Mouse (Mus musculus): ENCODE data around the gene Lman2.
A peak's percentile ranks its signal among the peaks of the same experiment; 100 is the strongest.

The Lman2 gene

DNA sequence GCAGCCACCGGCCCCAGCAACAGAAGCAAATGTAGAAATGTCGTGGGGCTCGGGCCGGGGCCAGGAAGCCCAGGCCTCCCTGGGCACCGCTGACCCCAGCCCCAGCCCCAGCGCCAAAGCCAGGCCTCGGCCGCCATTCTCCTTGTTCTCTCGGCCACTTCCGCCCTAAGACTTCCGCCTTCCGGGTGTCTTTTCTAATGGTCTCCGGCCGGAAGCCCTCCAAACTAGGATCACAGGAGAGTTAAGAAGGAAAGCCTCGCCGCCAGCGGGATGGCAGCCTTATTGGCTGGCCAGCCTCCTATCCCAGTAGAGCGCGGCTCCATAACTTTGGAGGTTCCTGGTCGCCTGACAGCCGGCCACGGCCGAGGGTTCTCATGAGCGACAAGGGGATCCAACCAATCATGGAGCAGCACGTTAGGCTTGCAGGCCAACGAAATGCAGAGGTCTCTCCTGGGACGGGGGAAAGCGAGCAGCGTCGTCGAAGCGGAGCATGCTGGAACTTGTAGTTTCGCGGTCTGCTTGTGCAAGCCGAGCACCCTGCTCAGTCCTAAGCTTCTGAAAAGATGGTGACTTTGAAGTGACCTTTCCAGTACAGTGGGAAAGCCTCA lies at the start of gene Lman2:
Lman2 (minus strand) TSS at position 331 of the 608 bp plus-strand sequence.
- peak; percentile 100 for DNase-seq (ENCODE audit: low read depth, low spot score)

DNA sequence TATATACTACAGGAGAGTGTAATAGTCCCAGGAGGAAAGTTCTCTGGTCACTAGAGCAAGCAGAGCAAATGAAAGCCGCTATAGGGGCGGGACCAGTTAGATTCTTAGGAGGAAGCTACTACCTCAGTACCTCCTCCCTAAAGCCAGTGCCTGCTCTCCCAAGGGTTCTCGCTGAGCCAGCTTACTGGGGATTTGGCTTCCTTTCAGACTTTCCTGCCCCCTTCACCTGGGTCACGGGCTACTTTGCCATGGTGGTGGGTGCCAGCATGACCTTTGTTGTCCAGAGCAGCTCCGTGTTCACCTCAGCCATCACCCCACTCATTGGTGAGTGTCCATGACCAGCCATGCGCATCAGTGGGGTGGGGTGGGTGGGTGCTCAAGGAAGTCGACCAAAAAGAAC lies 49.2 kb upstream of the Lman2 start:
- DNase-seq (ENCODE audit: low read depth, low spot score) = no peak

DNA sequence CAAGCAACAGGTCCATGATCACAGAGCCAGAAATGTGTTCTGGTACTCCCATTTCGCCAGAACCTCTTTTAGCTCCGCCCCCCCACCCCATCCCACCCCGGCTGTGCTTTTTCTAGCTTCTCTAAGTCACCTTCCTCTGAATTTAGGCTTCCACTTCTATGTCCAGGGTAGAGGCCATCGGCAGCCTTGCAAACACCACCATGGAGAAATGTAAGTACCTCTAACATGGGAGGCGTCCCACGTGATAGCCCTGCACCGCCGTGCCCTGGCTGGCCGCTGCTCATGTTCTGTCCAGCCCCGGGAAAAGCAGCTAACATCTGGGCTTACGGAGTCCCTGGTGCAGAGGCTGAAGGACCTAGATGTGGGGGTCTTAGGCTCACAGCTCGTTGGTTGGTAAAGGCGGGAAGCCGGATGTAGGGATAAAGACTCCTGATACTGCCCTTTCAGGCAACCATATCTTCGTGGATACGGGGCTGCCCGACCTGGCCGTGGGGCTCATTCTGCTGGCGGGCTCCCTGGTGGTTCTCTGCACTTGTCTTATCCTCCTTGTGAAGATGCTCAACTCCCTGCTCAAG lies 46.0 kb upstream of the Lman2 start:
- DNase-seq (ENCODE audit: low read depth, low spot score) = no peak

DNA sequence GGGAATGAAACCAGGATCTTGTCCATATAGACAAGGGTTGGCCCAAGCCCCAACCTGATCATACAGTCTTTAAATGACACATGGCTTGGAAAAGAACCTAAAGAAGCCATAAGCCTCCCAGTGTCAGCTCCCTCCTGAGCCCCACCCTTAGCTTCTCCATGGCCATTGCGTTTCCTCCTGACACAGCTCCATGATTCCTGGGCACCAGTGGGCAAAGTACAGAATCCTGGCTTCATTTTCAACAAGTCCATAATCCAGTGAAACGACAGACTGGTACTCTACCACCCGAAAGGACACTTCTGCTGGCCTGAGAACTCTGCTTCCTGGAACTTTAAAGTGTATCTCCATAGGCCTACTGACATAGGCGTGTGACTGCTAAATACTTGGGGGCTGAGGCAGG lies 44.8 kb upstream of the Lman2 start:
- no peak for DNase-seq (ENCODE audit: low read depth, low spot score)

DNA sequence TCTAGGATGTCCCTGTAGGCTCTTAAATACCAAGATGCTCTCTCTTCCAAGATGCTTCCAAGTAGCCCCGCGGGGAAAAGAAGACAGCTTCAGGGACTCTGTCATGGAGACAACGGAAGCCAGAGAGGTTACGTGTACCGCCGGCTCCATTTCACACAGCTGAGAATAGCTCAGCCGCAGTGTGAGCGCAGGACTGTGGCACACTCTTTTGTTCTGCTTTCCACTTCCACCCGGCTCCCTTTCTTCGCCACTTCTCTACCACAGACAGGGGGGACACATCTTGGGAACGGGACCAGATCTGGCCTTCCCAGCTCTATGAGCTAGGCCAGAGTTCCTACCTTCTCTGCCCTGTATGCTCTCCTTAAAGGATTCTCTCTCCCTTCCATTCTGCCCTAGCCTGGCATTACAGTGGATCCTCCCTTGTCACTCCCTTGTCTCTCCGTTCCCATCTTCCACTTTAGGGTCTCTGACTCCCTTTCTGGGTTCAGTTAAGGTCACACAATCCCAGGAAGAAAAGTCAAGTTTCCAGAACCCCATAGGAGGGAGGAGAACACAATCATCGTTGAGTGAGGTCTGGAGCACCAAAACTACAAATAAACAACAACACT lies 43.3 kb upstream of the Lman2 start:
- no peak for DNase-seq (ENCODE audit: low read depth, low spot score)

DNA sequence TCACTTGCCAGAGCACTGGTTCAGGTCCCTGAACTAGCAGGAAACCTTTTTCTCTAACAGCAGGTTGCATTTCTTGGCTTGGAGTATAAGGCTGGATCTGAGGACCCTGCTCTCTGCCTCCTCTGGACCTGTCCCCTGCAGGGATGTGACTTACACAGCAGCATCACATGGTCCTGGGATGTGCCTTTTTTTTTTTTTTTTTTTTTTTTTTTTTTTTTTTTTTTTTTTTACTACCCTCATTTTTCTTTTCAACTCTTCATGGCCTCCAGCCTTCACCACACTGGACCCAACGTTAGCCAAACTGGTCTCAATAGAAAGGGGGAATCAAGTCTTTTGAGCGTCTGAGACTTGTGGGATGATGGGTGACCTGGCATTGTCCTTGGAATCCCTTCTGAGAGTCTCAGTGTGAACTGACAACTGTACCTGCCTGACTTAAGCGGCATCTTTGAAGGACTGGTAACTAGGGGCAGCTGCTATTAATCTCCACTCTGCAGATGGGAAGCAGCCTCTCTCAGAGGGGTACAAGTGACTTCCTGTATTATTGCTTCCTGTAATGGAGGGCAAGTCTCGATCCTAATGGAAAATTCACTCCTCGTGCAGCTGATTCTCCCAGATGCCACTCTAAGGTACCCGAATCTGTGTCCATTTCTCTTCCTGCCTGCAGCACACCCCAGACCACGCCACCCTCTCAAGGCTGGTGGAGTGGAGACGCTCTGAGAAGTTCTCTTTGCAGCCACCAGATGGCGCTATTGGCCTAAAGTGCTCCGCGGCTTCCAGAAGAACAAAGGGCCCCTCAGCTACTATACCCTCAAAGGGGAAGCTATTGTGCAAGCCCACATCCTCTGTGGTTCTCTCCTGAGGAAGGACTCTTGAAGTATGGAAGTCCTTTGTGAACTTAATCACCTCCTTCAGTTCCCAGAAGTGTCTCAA lies 42.5 kb upstream of the Lman2 start:
- peak; percentile 78 for DNase-seq (ENCODE audit: low read depth, low spot score)

DNA sequence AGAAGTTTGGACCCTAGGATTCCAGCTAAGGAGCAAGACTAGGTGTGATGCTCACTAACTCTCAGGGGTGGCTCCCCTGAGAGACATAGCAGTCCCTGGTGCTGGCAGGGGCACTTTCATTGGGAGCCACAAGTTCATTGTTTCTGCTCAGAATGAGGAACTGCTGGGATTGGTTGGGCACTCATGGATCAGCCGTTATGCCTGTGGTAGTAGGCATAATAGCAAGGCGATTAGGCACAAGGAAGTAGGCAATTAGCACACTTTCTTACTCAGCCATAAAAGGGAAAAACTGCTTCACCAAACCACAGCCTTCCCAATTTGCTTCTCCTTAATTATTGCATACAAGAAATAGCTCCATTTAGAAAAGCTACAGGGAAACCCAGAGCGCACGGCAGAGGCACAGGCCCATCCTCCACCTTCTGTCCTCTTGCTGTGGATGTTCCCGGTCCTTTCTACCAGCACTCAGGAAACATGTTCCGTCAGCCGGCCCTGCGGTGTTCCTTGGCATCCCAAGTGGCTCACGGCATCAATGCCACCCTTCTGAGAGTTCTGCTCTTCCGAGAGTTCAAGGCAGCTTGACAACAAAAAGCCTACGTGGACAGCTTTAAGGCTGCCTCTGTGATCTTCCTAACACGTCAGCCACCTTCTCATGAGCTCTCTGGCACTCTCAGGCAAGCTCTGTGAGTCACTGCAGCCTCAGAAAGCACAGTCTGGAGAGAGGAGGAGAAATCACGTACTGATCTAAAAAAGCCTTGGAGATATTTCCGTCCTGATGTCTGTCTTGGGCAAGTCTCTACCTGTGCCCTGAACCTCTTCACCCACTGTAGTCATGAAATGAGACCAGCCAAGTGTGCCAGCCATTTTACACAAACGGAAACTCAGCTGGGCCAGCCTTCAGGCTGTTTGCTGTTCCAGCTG lies 41.6 kb upstream of the Lman2 start:
- no peak for DNase-seq (ENCODE audit: low read depth, low spot score)

DNA sequence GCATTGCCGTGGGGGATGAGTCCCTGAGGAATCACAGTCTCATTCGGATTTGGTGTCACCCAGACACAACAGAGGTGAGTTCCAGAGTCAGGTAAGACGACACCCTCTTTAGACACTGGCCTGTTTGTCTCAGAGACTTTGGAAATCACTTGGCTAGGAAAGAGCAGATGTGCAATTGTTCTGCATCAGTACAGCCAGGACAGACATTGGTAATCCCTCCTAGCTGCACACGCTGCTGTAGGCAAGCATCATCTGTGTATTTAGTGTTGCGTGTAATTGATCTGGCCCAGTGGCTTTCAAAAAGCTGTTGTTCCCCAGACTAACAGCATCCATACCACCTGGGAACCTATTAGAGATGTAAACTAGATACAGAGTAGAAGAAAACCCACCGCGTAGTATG lies 40.7 kb upstream of the Lman2 start:
- no peak for DNase-seq (ENCODE audit: low read depth, low spot score)

DNA sequence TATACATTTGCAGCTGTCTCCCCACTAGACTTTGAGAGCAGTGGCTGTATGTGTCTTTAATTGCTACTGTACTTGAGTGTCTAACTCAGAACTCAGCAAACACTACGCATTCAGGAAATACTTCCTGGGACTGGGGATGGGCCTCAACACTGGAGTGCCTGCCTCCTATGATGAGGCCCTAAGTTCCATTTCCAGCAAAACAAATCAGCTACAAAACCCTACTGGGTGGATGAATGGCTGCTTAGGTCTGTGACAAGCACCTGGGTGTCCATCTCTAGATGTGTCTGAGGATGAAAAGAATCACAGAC lies 37.4 kb upstream of the Lman2 start:
- no peak for DNase-seq (ENCODE audit: low read depth, low spot score)

DNA sequence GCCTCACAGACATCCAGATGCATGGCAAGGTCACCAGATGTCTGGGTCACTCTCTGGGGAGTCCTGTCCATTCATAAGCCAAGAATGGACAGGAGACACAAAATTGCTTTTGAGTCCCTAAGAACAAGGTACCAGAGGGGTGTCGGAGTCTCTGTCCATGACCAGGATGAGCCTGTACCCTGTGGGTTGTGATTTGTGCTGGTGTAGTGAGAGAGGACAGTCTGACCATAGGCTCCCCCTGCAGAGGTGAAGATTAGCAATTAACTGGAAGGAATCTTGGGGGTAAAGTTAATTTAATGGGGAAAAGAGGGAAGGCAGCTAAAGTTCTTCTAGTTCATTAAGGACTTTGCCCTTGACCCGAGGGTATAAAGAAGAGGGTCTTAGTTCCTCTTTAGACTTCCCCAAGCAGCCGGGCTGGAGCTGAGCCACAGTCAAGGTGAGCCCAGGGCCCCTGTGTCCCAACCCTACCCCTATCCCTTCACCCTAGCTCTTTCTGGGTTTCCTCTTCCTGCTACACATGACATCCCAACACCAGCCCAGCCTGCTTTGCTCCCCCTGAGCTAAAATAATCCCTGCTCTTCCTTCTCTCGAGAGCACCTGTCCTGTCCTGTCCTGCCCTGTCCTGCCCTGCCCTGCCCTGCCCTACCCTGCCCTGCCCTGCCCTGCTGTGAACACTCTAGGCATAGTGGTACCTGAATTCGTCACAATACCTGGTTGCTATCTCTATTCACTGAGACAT lies 36.9 kb upstream of the Lman2 start:
- DNase-seq (ENCODE audit: low read depth, low spot score) = no peak

DNA sequence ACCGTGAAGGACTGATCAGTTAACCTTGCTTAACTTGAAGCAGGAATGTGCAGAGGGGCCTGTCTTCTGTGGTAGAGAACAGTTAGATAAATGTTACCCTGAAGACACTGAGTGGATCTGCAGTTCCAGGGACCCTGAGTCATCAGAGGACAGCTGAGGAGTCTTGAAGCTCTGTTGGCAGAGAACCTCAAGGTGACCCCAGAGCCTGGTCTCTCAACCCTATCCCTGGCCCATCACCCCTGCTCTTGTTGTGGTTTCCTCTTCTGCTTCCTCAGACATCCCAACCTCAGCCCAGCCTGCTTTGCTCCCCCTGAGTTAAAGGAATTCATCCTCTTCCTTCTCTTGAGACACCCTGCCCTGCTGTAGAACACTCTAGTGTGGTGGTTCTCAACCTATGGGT lies 35.5 kb upstream of the Lman2 start, which contains the start of gene Slc34a1:
Slc34a1 (plus strand) TSS at position 100 of the 400 bp plus-strand sequence.
- DNase-seq (ENCODE audit: low read depth, low spot score) = no peak

DNA sequence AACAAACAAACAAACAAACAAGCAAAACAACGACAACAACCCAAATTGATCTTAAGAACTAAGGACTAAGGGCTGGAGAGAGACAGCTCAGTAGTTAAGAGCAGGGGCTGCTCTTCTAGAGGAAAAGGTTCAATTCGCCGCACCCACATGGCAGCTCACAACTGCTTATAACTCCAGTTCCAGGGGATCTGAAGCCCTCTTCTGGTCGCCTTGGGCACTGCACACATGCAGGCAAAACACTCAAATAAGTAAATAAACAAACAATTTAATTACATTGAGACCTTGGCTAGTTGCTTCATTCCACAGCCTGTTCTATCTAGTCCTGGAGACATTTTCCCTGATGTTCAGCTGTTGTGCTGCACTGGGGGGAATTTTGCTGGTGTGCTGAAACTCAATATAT lies 30.4 kb upstream of the Lman2 start:
- DNase-seq (ENCODE audit: low read depth, low spot score) = peak; percentile 83

DNA sequence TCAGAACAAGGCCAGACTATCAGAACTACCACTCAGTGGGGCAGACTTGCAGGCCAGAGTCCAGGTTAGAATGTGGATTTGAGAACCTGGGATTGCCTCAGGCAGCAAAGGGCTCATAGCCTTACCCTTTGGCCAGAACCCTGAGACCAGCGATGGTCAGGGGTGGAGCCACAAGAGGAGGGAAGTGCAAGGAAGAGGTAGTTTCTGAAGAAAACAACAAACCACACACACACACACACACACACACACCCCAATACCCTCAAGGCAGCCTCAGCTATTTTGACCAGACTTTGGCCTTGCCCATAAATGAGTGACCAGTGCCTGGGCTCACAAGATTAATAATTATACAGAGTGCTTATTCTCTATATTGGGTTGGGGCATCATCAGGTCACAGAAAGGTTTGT lies 29.0 kb upstream of the Lman2 start:
- no peak for DNase-seq (ENCODE audit: low read depth, low spot score)

DNA sequence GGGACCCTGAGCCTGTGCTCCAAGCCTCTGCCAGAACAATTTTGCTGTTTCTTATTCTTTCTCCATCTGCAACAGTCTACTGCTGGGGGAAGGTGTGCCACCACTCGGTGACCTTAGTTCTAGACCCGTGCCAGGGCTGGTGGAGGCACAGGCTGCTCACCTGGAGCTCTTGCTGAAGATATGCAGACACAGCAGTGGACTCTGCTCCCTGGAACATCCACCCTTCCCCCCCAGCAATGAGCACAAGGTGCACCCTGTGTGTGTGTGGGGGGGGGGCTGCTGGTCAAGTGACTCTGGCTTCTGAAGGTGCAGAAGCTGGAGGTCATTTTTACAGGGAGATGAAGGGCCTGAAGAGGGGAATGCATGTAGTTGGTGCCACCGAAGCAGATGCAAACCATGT lies 28.1 kb upstream of the Lman2 start:
- DNase-seq (ENCODE audit: low read depth, low spot score) = no peak

DNA sequence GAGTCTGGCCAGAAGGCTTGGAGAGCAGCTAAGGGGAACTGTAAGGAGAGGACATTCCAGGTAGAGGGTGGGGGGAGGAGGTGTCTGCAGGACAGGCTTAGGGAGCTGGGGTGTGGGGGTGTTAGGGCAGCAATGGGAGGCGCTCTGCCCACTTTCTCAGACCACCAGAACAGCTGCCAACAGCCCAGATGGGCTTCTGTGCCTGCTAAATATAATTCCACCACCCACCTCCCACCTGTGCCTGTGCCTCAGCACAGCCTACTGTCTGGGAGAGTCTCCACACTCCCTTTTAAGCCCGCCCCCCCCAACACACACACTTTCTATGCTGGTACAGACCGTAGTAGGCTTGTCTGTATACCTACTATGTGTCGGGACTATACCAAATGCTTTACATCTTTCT lies 19.2 kb upstream of the Lman2 start:
- DNase-seq (ENCODE audit: low read depth, low spot score) = no peak

DNA sequence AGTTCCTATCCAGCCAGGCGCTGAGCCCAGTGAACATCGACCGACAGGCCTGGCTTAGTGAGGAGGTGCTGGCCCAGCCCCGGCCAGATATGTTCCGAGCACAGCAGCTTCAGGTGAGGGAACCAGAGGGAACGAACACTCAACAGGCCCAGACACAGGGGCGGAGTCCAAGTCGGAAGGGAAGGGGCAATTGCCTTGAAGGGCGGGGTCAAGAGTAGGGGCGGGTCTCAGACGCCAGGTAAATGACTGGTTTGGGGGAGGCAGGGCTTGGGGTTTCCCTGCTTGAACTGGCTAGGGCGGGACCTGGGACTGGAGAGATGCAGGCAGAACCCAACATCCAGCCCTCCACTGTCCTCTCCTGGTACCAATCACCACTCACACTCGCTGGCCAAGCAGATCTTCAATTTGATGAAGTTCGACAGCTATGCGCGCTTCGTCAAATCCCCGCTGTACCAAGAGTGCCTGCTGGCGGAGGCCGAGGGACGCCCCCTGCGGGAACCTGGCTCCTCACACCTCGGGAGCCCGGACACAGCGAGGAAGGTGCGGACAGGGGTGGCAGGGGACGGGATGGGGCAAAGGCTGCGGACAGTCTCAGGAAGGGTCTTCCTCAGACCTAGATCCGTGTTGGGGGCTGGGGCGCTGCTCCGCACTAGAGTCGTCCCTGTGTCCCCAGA lies 16.5 kb upstream of the Lman2 start:
- peak; percentile 83 for DNase-seq (ENCODE audit: low read depth, low spot score)

DNA sequence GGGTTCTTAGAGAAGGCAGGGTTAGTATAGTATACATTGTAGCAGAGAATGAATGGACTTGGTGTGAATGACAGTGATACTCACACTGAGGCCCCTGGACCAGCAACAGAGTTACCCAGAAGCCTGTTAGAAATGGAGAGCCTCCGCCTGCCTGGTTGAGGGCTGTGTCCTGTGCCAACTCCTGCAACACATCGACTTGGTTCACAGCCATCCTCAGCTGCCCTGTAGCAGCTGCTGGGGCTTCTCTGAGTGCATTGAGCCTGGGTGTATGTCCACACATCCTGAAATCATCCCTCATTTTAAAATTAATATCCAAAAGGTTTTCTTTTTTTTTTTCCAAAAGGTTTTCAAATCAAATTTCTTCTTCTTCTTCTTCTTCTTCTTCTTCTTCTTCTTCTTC lies 13.3 kb upstream of the Lman2 start:
- DNase-seq (ENCODE audit: low read depth, low spot score) = no peak

DNA sequence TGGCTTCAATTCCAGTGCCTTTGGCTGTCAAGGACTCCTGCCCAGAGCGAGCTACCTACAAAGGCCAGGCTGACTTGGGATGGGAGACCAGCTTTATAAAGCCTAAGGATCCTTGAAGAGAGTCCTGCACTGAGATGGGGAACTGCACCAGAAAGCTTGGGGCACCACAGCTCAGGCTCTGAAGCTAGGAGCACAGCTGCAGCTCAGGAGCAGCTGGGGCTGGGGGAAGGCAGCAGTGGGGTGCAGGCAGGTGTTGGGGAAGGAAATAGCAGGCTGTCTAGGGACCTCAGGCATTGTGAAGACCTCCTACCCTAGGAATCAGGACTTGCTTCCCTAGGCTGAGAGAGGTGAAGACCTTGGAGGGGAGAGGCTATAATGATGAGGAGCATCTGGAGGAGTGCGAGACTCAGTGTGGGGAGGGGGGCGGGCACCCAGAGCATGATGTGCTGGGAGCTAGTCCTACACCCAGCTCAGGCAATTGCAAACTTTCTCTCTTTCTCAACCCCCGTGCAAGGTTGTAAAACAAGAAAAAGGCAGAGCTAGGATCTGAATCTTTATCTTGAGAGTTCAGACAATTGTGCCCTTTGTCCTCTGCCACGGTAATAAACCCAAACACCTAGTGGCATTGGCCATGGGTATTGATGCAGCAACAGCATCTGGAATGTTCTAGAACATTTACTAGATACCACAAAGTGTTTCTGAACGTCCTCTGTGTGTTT lies 11.8 kb upstream of the Lman2 start:
- no peak for DNase-seq (ENCODE audit: low read depth, low spot score)

DNA sequence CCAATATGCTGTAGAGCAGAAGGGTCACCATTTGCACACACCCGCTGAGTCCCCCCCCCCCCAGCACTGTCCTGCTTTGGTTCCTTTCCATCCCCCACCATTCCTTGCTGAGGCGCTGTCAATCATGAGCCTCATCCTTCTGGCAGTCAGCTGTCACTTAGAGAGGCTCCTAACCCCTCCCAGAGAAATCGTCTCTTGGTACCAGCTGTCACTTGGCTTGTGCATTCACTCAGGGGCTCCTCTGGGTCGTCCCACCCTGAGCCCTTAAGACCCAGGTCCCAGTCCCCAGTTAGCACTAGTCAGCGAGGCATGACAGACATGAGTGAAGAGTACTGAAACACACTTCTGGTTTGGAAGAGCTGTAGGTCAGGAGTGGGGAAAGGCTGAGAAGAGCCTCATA lies 9.2 kb upstream of the Lman2 start:
- no peak for DNase-seq (ENCODE audit: low read depth, low spot score)
